Mouse (Mus musculus) ovary, postnatal 14 days (tissue): ENCODE measurements around the gene Flnc.

Experiments
- DNase-seq: peaks from one replicate; pipeline ENCODE4 v3.0.0; 2022; ENCODE audit warnings: low spot score

Gene Flnc

GRCm38 (mm10) chr6:29432156-29432555 lies 900 bp upstream of the Flnc start:
- no peak for DNase-seq

DNA sequence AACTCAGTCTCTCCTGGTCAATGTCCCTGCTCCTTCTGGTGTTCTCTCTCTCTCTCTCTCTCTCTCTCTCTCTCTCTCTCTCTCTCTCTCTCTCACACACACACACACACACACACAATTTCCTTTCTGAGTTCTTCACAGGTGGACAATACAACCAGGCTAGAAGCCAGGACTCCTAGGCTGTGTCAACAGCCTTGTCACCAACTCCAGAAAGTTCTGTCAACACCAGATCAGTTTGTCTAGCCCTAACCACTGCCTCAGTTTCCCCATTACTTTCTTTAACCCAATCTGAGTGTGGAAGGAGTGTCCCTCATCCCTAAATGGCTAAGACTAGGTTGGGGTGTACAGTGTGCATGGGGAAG lies 399 bp upstream of the Flnc start:
- DNase-seq = no peak

GRCm38 (mm10) chr6:29433804-29434795 lies 1.0 kb downstream of the Flnc start:
- peak; percentile 37 for DNase-seq

GRCm38 (mm10) chr6:29434911-29435691 lies 2.0 kb downstream of the Flnc start:
- peak; percentile 57 for DNase-seq

- peak; percentile 33 for DNase-seq
Measured at GRCm38 (mm10) chr6:29435940-29436451, 2.9 kb downstream of the Flnc start.

DNA sequence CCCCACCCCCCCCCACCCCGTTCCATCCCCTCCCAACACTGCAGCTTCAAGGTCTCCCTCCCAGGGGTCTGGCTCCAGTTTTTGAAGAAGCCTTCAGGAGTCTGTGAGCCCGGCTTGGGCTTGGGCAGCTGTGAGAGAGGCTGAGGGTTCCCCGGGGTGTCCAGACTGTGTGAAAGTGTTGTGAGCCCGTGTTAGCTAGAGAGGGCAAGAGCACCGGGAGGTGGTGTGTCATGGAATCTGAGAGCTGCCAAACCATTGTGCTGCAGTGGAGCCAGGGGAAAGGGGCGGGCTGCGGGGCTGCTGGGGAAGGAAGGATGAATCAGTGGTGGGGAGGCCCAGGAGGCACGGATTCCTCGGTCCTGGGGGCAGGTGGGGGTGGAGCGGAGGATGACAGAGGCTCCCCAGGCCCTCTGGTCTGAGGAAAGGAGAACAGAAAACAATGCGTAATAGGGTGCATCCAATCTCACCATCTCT lies 3.4 kb downstream of the Flnc start:
- DNase-seq = peak; percentile 42

DNA sequence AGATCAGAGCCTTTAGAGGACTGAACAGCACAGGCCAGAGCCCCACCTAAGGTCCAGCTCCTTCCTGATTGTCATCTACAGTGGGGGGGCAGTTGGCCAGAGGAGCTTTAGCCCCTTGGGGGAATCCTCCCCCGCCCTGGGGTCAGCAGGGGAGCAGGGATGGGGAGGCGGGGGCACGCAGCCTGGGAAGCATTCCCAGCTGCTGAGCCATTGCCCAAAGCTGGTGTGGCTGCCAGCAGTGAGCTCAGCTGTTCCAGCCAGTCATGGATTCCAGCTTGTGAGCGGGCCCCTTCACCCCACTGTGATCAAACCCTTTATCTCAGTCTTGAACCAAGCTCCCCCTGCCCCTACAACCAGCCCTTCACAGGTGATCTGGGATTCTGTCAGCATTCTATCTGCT lies 6.2 kb downstream of the Flnc start:
- DNase-seq = no peak

- no peak for DNase-seq
Measured at GRCm38 (mm10) chr6:29439789-29440188, 6.7 kb downstream of the Flnc start.

GRCm38 (mm10) chr6:29444773-29445172 lies 11.7 kb downstream of the Flnc start:
- DNase-seq = no peak

DNA sequence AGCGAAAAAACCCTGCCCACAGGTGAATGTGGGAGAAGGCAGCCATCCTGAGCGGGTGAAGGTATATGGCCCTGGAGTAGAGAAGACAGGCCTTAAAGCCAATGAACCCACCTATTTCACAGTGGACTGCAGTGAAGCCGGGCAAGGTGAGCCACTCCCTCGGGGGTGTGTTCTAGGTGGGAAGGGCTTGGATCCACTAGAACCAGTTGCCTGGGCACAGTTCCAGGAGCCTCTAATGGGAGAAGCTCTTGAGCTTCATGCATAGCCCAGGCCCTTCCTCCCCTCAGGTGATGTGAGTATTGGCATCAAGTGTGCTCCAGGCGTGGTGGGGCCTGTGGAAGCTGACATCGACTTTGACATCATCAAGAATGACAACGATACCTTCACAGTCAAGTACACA lies 12.3 kb downstream of the Flnc start:
- DNase-seq = no peak

GRCm38 (mm10) chr6:29449858-29450257 lies 16.8 kb downstream of the Flnc start:
- no peak for DNase-seq

- DNase-seq = no peak
Measured at GRCm38 (mm10) chr6:29450667-29451066, 17.6 kb downstream of the Flnc start.

DNA sequence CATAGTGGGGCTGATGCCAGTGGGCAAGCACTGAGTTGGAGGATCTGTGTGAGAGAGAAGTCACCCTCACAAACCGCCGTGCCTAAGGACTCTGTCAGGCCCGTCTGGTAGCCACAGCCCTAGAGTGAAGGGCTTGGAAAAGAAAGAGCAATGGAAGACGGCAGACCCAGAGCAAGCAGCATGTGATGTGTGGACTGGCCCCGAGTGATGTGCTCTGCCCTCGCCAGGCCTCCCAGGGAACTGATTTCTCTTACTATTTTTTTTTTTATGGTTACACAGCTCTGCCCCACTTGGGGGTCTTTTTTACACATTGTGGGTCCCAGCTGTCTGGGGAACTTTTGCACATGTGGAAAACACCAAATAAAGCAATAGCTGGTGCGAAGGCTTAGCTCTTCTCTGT lies 28.4 kb downstream of the Flnc start:
- DNase-seq = no peak

GRCm38 (mm10) chr6:29463388-29463787 lies 30.3 kb downstream of the Flnc start:
- no peak for DNase-seq

- peak; percentile 84 for DNase-seq
Measured at GRCm38 (mm10) chr6:29467583-29468354, 34.7 kb downstream of the Flnc start, which contains the start of gene Atp6v1f. Gene Atp6v1f, plus strand, starts transcription at chr6:29467718.

DNA sequence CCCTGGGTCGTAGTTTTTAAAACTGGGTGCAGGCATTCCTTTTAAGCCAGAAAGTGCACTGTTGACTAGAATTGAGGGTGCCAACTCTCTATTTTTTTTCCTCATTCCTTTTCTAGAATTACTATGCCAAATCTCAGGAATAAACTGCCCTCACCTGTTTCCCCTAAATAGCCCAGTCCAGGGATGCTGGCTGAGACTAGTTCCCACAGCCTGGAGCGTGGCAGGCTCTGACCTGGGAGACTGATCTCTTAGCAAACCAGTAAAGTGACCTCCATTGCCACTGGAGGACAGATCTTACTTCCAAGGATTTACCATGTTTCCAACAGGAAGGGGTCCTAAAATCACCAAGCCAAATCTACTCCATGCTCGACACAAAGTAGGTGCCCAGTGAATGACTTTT lies 35.8 kb downstream of the Flnc start:
- no peak for DNase-seq

DNA sequence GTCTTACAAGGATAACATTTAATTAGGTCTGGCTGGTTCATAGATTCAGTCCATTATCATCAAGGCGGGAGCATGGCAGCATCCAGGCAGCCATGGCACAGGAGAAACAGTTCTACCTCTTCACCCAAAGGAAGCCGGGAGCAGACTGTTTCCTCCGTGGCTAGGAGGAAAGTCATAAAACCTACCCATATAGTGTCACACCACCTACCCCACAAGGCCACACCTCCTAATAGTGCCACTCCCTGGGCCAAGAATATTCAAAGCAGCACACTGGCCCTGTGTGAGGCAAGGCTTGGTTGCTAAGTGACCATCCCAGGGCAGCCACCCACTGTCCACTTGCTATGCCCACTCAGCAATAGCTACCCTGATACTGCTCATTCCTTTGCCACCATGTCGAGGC lies 38.1 kb downstream of the Flnc start, which contains the start of gene Atp6v1fnb:
Gene Atp6v1fnb (plus strand): TSS at position 301 of the 400 bp plus-strand sequence.
- DNase-seq = no peak

DNA sequence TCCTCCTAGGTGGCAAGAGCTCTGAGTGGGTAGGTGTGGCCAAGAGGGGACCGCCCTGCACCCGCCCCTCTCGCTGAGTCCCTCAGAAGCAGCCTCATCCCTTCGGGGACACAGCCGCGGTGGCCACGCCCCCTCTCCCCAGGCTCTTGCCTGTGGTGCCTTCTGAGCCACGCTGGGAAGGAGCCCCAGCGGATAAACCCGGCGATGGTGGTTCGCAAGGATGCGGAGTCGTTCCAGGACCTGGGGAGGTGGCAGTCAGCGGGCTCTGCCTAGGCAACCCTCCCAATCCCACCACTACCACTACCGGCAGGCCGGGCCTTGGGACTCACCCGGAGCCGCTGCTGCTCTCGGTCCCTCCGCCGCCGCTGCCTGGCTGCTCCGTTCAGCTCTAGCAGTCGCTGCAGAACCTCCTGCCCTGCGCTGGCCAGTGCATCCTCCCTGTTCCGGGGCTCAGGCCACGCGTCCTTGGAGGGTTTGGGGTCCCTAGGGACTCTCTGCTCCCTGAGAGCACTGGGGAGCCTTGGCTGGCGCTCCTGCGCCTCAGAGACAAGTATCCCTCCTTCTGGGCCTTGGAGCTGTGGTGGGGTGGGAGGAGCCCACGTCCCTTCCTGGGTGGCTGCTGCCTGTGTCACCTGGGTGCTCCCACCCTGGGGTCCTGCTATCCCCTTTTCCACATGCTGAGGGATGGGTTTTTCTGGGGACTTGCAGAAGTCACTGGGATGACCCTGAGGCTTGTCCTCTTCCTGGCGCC lies 41.1 kb downstream of the Flnc start:
- peak; percentile 46 for DNase-seq

GRCm38 (mm10) chr6:29474736-29475135 lies 41.7 kb downstream of the Flnc start:
- no peak for DNase-seq

- no peak for DNase-seq
Measured at GRCm38 (mm10) chr6:29482691-29483090, 49.6 kb downstream of the Flnc start.
